Mouse (Mus musculus): Measurements from ENCODE around the gene Podn. TPM values are rescaled to one million over a fixed set of nuclear protein-coding genes. Genes with fewer than 3 reads are reported as not detected.

Gene Podn
- polyA plus RNA-seq, 1 experiment from 2014 or later: 0.25 TPM

- 80% methylated on average over 16 of the region's 16 CpGs for WGBS
- Histone ChIP-seq H3K4me3 (no peak within 1 kb of the TSS), H3K4me2 (no peak within 1 kb of the TSS), H3K27ac (replicated peaks) (no peak within 1 kb of the TSS), H3K36me3 (no peaks in the 10 kb centered on the region), H3K27me3 (no peaks in the 10 kb centered on the region), H3K9me3 (no peaks in the 10 kb centered on the region), H3K9ac (no peak within 1 kb of the TSS), H3K4me1 (replicated peaks) (no peaks in the 10 kb centered on the region)
- no peak for ATAC-seq (ENCODE audit: low read depth)
Measured at GRCm38 (mm10) chr4:107967966-107968682, 128.1 kb downstream of the Podn start, which contains the start of gene Slc1a7. TSS of gene Slc1a7 (plus strand) at chr4:107968332.

DNA sequence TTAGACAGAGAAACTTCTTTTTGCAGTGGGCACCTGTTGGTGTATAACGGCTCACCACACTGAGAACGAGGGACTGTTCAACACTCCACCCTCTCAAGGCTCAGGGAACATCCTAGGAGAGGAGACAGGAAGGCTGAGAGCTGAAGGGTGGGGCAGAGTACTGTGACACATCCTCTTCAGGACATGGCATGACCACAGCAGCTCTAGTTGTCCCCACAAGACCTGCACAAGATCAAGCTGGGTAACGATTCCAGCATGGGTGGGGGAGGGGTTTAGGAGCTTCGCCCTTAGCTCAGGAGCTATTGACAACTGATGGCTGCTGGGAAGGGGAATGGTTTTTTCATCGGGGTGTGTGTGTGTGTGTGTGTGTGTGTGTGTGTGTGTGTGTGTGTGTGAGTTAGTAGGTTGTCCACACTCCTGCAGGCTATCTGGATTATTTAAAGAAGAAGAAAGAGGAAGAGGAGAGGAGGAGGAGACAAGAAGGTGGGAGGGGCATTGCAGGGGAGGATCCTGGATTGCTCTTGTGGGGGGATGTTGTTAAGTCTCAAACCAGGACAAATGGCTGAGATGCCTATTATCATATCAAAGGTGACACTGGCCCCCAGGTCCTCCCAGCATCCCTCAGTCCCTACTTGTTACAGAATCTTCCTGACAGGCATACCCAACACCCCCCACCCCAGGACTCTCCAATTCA, 129.7 kb downstream of the Podn start:
- Histone ChIP-seq H3K36me3 (no peaks in the 10 kb centered on the region), H3K9ac (no peak overlapping the region), H3K4me1 (replicated peaks) (peaks cover 6% of the 10 kb centered on the region), H3K4me3 (no peak overlapping the region), H3K9me3 (no peaks in the 10 kb centered on the region), H3K27me3 (no peaks in the 10 kb centered on the region), H3K27ac (replicated peaks) (no peak overlapping the region), H3K4me2 (no peak overlapping the region)
- ATAC-seq (ENCODE audit: low read depth): no peak
- 59% methylated on average over 5 of the region's 5 CpGs for WGBS

Small RNA genes within 50 kb of the gene (microRNA-seq; reads per million reads assigned to microRNA genes)
- gene Mir6397: not detected

Other genes starting within 250 kb of the Podn start
- gene Magoh, start 216.7 kb downstream of the Podn start, polyA plus RNA-seq (2015; fragmentation: Nextera tagmentation; extraction: Ambion mirVana): 146 and 149 TPM in 2 replicates
- gene 0610037L13Rik, start 206.6 kb downstream of the Podn start, polyA plus RNA-seq (2015; fragmentation: Nextera tagmentation; extraction: Ambion mirVana): 99.1 and 99.6 TPM in 2 replicates
- 21.3 and 22.7 TPM in 2 replicates for gene Cpt2, start 172.8 kb downstream of the Podn start, polyA plus RNA-seq (2015; fragmentation: Nextera tagmentation; extraction: Ambion mirVana)
- not detected in 2 replicates for gene Slc1a7, start 128.1 kb downstream of the Podn start, polyA plus RNA-seq (2015; fragmentation: Nextera tagmentation; extraction: Ambion mirVana)
- 222 and 243 TPM in 2 replicates for gene Scp2, start 48.6 kb upstream of the Podn start, polyA plus RNA-seq (2015; fragmentation: Nextera tagmentation; extraction: Ambion mirVana)
- 8.3 and 9.8 TPM in 2 replicates for gene Echdc2, start 69.0 kb upstream of the Podn start, polyA plus RNA-seq (2015; fragmentation: Nextera tagmentation; extraction: Ambion mirVana)
- gene Zyg11a, start 121.6 kb upstream of the Podn start, polyA plus RNA-seq (2015; fragmentation: Nextera tagmentation; extraction: Ambion mirVana): not detected in 2 replicates
- 23.1 and 25.3 TPM in 2 replicates for gene Zyg11b, start 204.7 kb upstream of the Podn start, polyA plus RNA-seq (2015; fragmentation: Nextera tagmentation; extraction: Ambion mirVana)
- gene Coa7, start 231.7 kb upstream of the Podn start, polyA plus RNA-seq (2015; fragmentation: Nextera tagmentation; extraction: Ambion mirVana): 43.2 and 46.8 TPM in 2 replicates